Mouse (Mus musculus) heart, postnatal 0 days (tissue): Measurements from ENCODE around the gene Apoa5. TPM values are rescaled to one million over a fixed set of nuclear protein-coding genes. Genes with fewer than 3 reads are reported as not detected.

Experiments used
- ATAC-seq: fragments of 200-750 bp; cut with Nextera tagmentation; 2 replicates; pipeline ENCODE4 v1.8.0; 2017; ENCODE audit warnings: low read depth, moderate number of reproducible peaks, moderate library complexity; ENCODE audit not compliant: insufficient read depth
- DNase-seq: peaks from one replicate; pipeline ENCODE4 v3.0.0-alpha.2; 2016; ENCODE audit warnings: low spot score
- H3K27ac ChIP-seq: fragments of 300-500 bp; sonication (generic); 2 replicates; pipeline ENCODE4 v1.5.1; 2014; ENCODE audit warnings: low read depth, mild to moderate bottlenecking
- H3K27me3 ChIP-seq: fragments of 300-500 bp; sonication (generic); 2 replicates; pipeline ENCODE4 v1.6.1; 2014; ENCODE audit warnings: low read length, mixed read lengths; ENCODE audit not compliant: control insufficient read depth, insufficient read depth
- H3K36me3 ChIP-seq: fragments of 300-500 bp; sonication (generic); replicated peaks from 2 replicates; pipeline ENCODE4 v1.6.1; 2014; ENCODE audit warnings: low read length, mixed read lengths; ENCODE audit not compliant: control insufficient read depth, insufficient read depth
- H3K4me1 ChIP-seq: fragments of 300-500 bp; sonication (generic); 2 replicates; pipeline ENCODE4 v1.6.1; 2014; ENCODE audit warnings: antibody characterized with exemption; ENCODE audit not compliant: control insufficient read depth, insufficient read depth
- H3K4me2 ChIP-seq: fragments of 300-500 bp; sonication (generic); 2 replicates; pipeline ENCODE4 v1.6.1; 2014; ENCODE audit warnings: low read depth, mild to moderate bottlenecking, low read length, moderate library complexity
- H3K4me3 ChIP-seq: fragments of 300-500 bp; sonication (generic); 2 replicates; pipeline ENCODE4 v1.5.1; 2014; ENCODE audit warnings: low read depth, low read length
- H3K9ac ChIP-seq: fragments of 300-500 bp; sonication (generic); replicated peaks from 2 replicates; pipeline ENCODE4 v1.6.1; 2014; ENCODE audit warnings: low read depth, low read length, mixed read lengths
- H3K9me3 ChIP-seq: fragments of 300-500 bp; sonication (generic); replicated peaks from 2 replicates; pipeline ENCODE4 v1.6.1; 2016; ENCODE audit warnings: low read length; ENCODE audit not compliant: control insufficient read depth
- CTCF ChIP-seq: IDR thresholded peaks from 2 replicates; pipeline ENCODE4 v1.5.1; 2016; ENCODE audit warnings: antibody characterized with exemption, control low read depth, low read depth
- EP300 ChIP-seq: IDR thresholded peaks from 2 replicates; pipeline ENCODE4 v1.6.1; 2016; ENCODE audit warnings: antibody characterized with exemption, low read depth
- WGBS: fragments of 180-500 bp; shearing (Covaris S2); extraction: QIAGEN DNeasy Blood & Tissue Kit; methylation state at CpG from one replicate; pipeline ENCODE4 v1.1.7; 2014; 5-methylcytosine and 5-hydroxymethylcytosine counted together
- polyA plus RNA-seq: library from polyadenylated mRNA; unstranded; fragments of >200 nt; fragmentation: Nextera tagmentation; extraction: Ambion mirVana; gene quantifications from 2 replicates; pipeline ENCODE4 v1.2.1, GENCODE M21; 2015
- total RNA-seq: library from RNA; depleted of rRNA; stranded (reverse); fragments of >200 nt; gene quantifications from 2 replicates; pipeline ENCODE4 v1.2.3, GENCODE M21; 2014; ENCODE audit warnings: low replicate concordance

The Apoa5 gene
- total and polyA plus RNA-seq, 2 experiments from 2014 or later: 0.80 TPM; not detected in 1

DNA sequence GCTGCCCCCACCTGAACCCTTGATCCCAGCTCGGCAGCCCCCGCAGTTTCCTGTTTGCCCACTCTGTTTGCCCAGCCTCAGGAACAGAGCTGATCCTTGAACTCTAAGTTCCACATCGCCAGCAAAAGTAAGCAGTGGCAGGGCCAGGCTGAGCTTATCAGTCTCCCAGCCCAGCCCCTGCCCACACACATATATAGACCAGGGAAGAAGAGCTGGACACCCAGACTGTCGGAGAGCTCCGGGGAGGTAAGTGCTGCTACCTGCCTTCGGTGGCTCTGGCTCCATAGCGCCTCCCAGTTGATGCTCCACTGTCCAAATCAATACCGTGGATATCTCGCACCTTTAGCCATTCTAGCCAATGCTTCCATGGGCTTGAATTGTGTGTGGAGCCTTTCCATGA, 39.9 kb upstream of the Apoa5 start, which contains the start of gene Apoa1:
Apoa1 (plus strand) TSS at position 90 of the 400 bp plus-strand sequence.
- TF ChIP-seq CTCF (no peak), EP300 (no peak)
- Histone ChIP-seq H3K9ac (no peak within 1 kb of the TSS), H3K4me1 (peaks cover 8% of the 10 kb centered on the region), H3K4me3 (no peak within 1 kb of the TSS), H3K27me3 (peaks cover 14% of the 10 kb centered on the region; the same call in 1 of the 2 replicates), H3K36me3 (0 out of 2 replicates have a peak, but pooled peaks cover under 1% of the 10 kb centered on the region), H3K9me3 (no peaks in the 10 kb centered on the region), H3K4me2 (no peak within 1 kb of the TSS), H3K27ac (no peak within 1 kb of the TSS)
- WGBS: 50% methylated on average over 9 of the region's 9 CpGs
- no peak for ATAC-seq
- DNase-seq: no peak

DNA sequence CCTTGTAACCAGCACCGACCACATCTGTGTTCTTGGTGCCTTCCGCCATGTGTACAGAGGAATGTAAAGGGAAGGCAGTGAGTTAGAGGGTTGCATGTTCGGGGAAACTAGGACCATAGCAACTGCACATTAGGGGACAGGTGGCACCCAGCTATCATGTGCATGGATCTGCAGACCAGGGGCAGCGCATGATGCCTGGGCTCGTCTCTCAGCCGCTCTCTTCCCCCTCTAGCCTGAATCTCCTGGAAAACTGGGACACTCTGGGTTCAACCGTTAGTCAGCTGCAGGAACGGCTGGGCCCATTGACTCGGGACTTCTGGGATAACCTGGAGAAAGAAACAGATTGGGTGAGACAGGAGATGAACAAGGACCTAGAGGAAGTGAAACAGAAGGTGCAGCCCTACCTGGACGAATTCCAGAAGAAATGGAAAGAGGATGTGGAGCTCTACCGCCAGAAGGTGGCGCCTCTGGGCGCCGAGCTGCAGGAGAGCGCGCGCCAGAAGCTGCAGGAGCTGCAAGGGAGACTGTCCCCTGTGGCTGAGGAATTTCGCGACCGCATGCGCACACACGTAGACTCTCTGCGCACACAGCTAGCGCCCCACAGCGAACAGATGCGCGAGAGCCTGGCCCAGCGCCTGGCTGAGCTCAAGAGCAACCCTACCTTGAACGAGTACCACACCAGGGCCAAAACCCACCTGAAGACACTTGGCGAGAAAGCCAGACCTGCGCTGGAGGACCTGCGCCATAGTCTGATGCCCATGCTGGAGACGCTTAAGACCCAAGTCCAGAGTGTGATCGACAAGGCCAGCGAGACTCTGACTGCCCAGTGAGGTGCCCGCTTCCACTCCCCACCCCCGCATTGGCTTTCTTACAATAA, 38.6 kb upstream of the Apoa5 start:
- no peak for TF ChIP-seq EP300
- peak; percentile 85 for TF ChIP-seq CTCF
- WGBS: 14% methylated on average over 37 of the region's 37 CpGs
- ATAC-seq (peak; percentile 95), DNase-seq (peak; percentile 93)
- Histone ChIP-seq H3K27ac (no peak overlapping the region), H3K4me2 (peak overlapping the region; percentile 74), H3K36me3 (no peaks in the 10 kb centered on the region), H3K4me3 (peak overlapping the region; percentile 38), H3K9me3 (no peaks in the 10 kb centered on the region), H3K9ac (no peak overlapping the region; the same call in 1 of the 2 replicates), H3K4me1 (peaks cover 8% of the 10 kb centered on the region), H3K27me3 (peaks cover 14% of the 10 kb centered on the region; the same call in 1 of the 2 replicates)

DNA sequence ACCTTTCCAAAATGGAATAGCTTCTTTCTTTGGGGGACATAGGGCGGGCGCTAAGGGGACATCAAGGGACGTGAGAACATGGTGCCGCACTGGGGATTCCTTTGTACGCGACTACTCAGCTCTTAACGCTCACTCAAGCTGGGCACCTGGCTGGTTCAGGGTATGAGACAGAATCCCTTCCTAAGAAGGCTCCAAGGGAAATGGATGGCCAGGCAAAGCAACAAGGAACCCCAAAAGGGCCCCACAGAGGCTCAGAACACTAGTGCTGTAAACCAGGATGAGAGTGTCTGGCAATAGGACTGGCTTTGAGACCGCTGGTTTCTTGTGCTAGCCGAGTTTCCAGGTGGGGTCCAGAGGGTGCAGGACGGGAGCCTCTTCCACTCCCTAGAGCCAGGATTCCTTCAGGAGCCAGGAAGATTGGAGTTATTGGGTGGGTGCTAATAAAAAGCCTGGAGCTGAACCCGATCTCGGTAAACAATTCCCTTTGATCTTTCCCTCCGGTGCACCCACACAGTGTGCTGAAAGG, 37.9 kb upstream of the Apoa5 start:
- TF ChIP-seq EP300 (no peak), CTCF (no peak)
- WGBS: 26% methylated on average over 13 of the region's 13 CpGs
- no peaks in the 10 kb centered on the region for H3K9me3 ChIP-seq
- H3K27me3 ChIP-seq: peaks cover 14% of the 10 kb centered on the region; the same call in 1 of the 2 replicates
- peak overlapping the region; percentile 74 for H3K4me2 ChIP-seq
- no peak overlapping the region; the same call in 1 of the 2 replicates for H3K9ac ChIP-seq
- peaks cover 8% of the 10 kb centered on the region for H3K4me1 ChIP-seq
- H3K27ac ChIP-seq: no peak overlapping the region
- no peaks in the 10 kb centered on the region for H3K36me3 ChIP-seq
- ATAC-seq (no peak), DNase-seq (no peak)
- peak overlapping the region; percentile 38 for H3K4me3 ChIP-seq

DNA sequence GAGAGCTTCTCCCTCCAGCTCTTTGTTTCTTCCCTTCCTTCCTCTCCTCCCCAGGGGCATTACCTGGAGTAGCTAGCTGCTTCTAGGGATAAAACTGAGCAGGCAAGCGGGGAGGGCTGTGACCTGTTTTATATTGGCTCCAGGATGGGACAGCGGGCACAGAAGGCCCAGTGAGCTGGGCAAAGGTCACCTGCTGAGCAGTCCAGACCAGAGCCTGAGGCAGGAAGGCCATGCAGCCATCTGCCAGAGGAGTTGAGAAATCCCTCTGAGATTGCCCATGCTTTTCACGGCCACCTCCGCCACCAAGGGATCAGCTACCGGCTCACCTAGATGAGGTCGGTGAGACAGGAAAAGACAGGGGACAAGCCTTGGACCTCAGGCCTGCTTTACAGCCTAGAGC, 33.2 kb upstream of the Apoa5 start:
- Histone ChIP-seq H3K4me2 (no peak overlapping the region), H3K4me3 (no peak overlapping the region), H3K27ac (no peak overlapping the region), H3K4me1 (peaks cover 6% of the 10 kb centered on the region), H3K9me3 (no peaks in the 10 kb centered on the region), H3K27me3 (peaks cover 14% of the 10 kb centered on the region; the same call in 1 of the 2 replicates), H3K9ac (no peak overlapping the region), H3K36me3 (no peaks in the 10 kb centered on the region)
- ATAC-seq (no peak), DNase-seq (no peak)
- WGBS: 86% methylated on average over 6 of the region's 6 CpGs
- TF ChIP-seq CTCF (no peak), EP300 (no peak)

DNA sequence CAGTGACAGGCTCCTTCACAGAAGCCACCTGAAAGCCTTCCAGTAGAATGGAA, 33.0 kb upstream of the Apoa5 start, which contains the start of gene Apoc3:
Apoc3 (minus strand) TSS at position 41 of the 53 bp plus-strand sequence.
- no peak for TF ChIP-seq CTCF
- TF ChIP-seq EP300: no peak
- no peak for ATAC-seq
- Histone ChIP-seq H3K4me1 (peaks cover 3% of the 10 kb centered on the region), H3K9me3 (no peaks in the 10 kb centered on the region), H3K36me3 (no peaks in the 10 kb centered on the region), H3K4me2 (no peak within 1 kb of the TSS), H3K27me3 (peaks cover 14% of the 10 kb centered on the region; the same call in 1 of the 2 replicates), H3K9ac (no peak within 1 kb of the TSS), H3K4me3 (no peak within 1 kb of the TSS), H3K27ac (no peak within 1 kb of the TSS)
- no peak for DNase-seq
